Mouse (Mus musculus): ENCODE results near the gene Gm21887. TPM values are rescaled to one million over a fixed set of nuclear protein-coding genes. Genes with fewer than 3 reads are reported as not detected.
"Not testable (repeated sequence)": the region's sequence is repeated elsewhere in the genome, so short reads cannot be mapped to it uniquely, and the experiment has no call there.

Gm21887 gene
- total and polyA plus RNA-seq, 3 experiments, result 2.5 to 88.8 TPM; not detected in 1

DNA sequence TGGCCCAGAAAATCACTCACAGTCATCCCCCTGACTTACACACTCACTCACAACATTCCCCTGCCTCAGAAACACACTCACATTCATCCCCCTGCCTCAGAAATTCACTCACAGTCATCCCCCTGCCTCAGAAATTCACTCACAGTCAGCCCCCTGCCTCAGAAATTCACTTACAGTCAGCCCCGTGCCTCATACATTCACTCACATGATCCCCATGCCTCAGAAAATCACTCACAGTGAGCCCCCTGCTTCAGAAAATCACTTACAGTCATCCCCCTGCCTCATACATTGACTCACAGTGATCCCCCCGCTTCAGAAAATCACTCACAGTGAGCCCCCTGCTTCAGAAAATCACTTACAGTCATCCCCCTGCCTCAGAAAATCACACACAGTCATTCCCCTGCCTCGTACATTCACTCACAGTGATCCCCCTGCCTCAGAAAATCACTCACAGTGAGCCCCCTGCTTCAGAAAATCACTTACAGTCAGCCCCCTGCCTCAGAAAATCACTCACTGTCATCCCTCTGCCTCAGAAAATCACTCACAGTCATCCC, 2.7 kb upstream of the Gm21887 start:
- H3K9ac ChIP-seq (ENCODE audit: control insufficient read depth, low read depth, low read length, poor library complexity, severe bottlenecking), result not testable (repeated sequence)

DNA sequence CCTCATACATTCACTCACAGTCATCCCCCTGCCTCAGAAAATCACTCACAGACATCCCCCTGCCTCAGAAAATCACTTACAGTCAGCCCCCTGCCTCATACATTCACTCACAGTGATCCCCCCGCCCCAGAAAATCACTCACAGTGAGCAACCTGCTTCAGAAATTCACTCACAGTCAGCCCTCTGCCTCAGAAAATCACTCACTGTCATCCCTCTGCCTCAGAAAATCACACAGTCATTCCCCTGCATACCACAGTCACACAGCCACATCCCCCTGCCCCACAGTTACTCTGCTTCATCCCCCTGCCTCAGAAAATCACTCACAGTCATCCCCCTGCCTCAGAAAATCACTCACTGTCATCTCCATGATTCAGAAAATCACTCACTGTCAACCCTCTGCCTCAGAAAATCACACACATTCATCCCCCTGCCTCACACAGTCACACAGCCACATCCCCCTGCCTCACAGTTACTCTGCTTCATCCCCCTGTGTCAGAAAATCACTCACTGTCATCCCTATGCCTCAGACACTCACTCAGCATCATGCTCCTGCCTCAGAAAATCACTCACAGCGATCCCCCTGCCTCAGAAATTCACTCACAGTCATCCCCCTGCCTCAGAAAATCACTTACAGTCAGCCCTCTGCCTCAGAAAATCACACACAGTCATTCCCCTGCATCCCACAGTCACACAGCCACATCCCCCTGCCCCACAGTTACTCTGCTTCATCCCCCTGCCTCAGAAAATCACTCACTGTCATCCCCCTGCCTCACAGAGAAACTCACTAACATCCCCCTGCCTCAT, 1.9 kb upstream of the Gm21887 start:
- H3K27ac ChIP-seq (ENCODE audit: control insufficient read depth, low read depth, low read length); H3K4me3 ChIP-seq (ENCODE audit: control insufficient read depth in 1 of 2, insufficient read depth in 1 of 2, low read depth in 2 of 2, low read length in 2 of 2); H3K9ac ChIP-seq (ENCODE audit: control insufficient read depth, low read depth, low read length, poor library complexity, severe bottlenecking); H3K4me1 ChIP-seq (ENCODE audit: control insufficient read depth in 1 of 2, insufficient read depth in 2 of 2, low read length in 2 of 2); H3K9me3 ChIP-seq (replicated peaks; ENCODE audit: insufficient read depth, low read length); H3K36me3 ChIP-seq (ENCODE audit: control insufficient read depth in 1 of 2, insufficient read depth in 2 of 2, low read length in 2 of 2); H3K27me3 ChIP-seq (ENCODE audit: control insufficient read depth in 1 of 2, insufficient read depth in 2 of 2, low read length in 2 of 2); DNase-seq (ENCODE audit: low read depth, low spot score): not testable (repeated sequence)
- H3K79me2 ChIP-seq (ENCODE audit: control insufficient read depth, insufficient read depth, low read length, poor library complexity), result peaks cover 12% of the 10 kb centered on the region

More for the DNA sequence above, 2.7 kb upstream of the Gm21887 start:
- not testable (repeated sequence) for H3K36me3 ChIP-seq (ENCODE audit: control insufficient read depth in 1 of 2, insufficient read depth in 2 of 2, low read length in 2 of 2); H3K9me3 ChIP-seq (replicated peaks; ENCODE audit: insufficient read depth, low read length); H3K4me3 ChIP-seq (ENCODE audit: control insufficient read depth in 1 of 2, insufficient read depth in 1 of 2, low read depth in 2 of 2, low read length in 2 of 2); H3K27ac ChIP-seq (ENCODE audit: control insufficient read depth, low read depth, low read length); H3K27me3 ChIP-seq (ENCODE audit: control insufficient read depth in 1 of 2, insufficient read depth in 2 of 2, low read length in 2 of 2); DNase-seq (ENCODE audit: low read depth, low spot score); H3K4me1 ChIP-seq (ENCODE audit: control insufficient read depth in 1 of 2, insufficient read depth in 2 of 2, low read length in 2 of 2)
- H3K79me2 ChIP-seq (ENCODE audit: control insufficient read depth, insufficient read depth, low read length, poor library complexity), result peaks cover 12% of the 10 kb centered on the region

DNA sequence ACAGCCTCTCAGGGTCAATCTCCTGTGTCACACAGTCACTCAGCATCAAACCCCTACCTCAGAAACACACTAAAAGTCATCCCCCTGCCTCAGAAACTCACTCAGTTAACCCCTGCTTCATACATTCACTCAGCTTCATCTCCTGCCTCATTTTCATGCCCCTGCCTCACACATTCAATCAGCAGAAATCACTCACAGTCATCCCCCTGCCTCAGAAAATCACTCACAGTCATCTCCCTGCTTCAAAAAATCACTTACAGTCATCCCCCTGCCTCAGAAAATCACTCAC, 1.3 kb upstream of the Gm21887 start:
- H3K9ac ChIP-seq (ENCODE audit: control insufficient read depth, low read depth, low read length, poor library complexity, severe bottlenecking); H3K27me3 ChIP-seq (ENCODE audit: control insufficient read depth in 1 of 2, insufficient read depth in 2 of 2, low read length in 2 of 2); H3K27ac ChIP-seq (ENCODE audit: control insufficient read depth, low read depth, low read length): not testable (repeated sequence)

GRCm38 (mm10) chrX:170008584-170008983, 875 bp upstream of the Gm21887 start:
- not testable (repeated sequence) for H3K9ac ChIP-seq (ENCODE audit: control insufficient read depth, low read depth, low read length, poor library complexity, severe bottlenecking); H3K27ac ChIP-seq (ENCODE audit: control insufficient read depth, low read depth, low read length)

More for the DNA sequence above, 1.3 kb upstream of the Gm21887 start:
- not testable (repeated sequence) for H3K9me3 ChIP-seq (replicated peaks; ENCODE audit: insufficient read depth, low read length); H3K36me3 ChIP-seq (ENCODE audit: control insufficient read depth in 1 of 2, insufficient read depth in 2 of 2, low read length in 2 of 2); H3K4me1 ChIP-seq (ENCODE audit: control insufficient read depth in 1 of 2, insufficient read depth in 2 of 2, low read length in 2 of 2); H3K4me3 ChIP-seq (ENCODE audit: control insufficient read depth in 1 of 2, insufficient read depth in 1 of 2, low read depth in 2 of 2, low read length in 2 of 2)
- peaks cover 12% of the 10 kb centered on the region for H3K79me2 ChIP-seq (ENCODE audit: control insufficient read depth, insufficient read depth, low read length, poor library complexity)
- peak; percentile 51 for DNase-seq (ENCODE audit: low read depth, low spot score)

DNA sequence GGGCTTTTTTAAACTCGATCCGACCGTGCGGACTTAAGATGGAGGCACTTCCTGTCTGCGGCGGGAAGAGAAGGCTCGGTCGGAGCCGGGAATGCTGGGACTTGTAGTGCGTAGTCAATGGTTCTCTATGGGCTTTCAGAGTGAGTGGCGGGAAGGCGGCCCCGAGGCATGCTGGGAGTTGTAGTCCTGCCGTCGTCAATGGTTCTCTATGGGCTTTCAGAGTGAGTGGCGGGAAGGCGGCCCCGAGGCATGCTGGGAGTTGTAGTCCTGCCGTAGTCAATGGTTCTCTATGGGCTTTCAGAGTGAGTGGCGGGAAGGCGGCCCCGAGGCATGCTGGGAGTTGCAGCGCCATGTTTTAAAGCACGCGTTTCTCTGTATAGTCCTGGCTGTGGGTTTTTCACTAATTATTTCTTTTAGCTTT, 352 bp downstream of the Gm21887 start:
- not testable (repeated sequence) for H3K4me1 ChIP-seq (ENCODE audit: control insufficient read depth in 1 of 2, insufficient read depth in 2 of 2, low read length in 2 of 2); H3K9me3 ChIP-seq (replicated peaks; ENCODE audit: insufficient read depth, low read length); H3K36me3 ChIP-seq (ENCODE audit: control insufficient read depth in 1 of 2, insufficient read depth in 2 of 2, low read length in 2 of 2); H3K27me3 ChIP-seq (ENCODE audit: control insufficient read depth in 1 of 2, insufficient read depth in 2 of 2, low read length in 2 of 2)
- H3K4me3 ChIP-seq (ENCODE audit: control insufficient read depth in 1 of 2, insufficient read depth in 1 of 2, low read depth in 2 of 2, low read length in 2 of 2), result peak overlapping the region; percentile 25 to 58
- H3K9ac ChIP-seq (ENCODE audit: control insufficient read depth, low read depth, low read length, poor library complexity, severe bottlenecking), result peak overlapping the region; percentile 76
- H3K27ac ChIP-seq (ENCODE audit: control insufficient read depth, low read depth, low read length), result peak overlapping the region; percentile 88
- peaks cover 14% of the 10 kb centered on the region for H3K79me2 ChIP-seq (ENCODE audit: control insufficient read depth, insufficient read depth, low read length, poor library complexity)
- DNase-seq (ENCODE audit: low read depth, low spot score), result peak; percentile 100
- peak; percentile 93 for TF ChIP-seq TBP (IDR thresholded peaks at IDR 0.05; ENCODE audit: low read depth, low read length)
- 0 out of 2 replicates have a peak, but pooled peaks have one; percentile 64 for TF ChIP-seq UBTF (IDR thresholded peaks at IDR 0.05; ENCODE audit: borderline replicate concordance, insufficient read depth, low read depth, low read length)
- TF ChIP-seq POLR2AphosphoS5 (IDR thresholded peaks at IDR 0.05; ENCODE audit: borderline replicate concordance, low read depth, low read length), result peak; percentile 98
- peak in 1 of 2 experiments; percentile 82; a peak in 2 of 4 replicates for TF ChIP-seq POLR2A (IDR thresholded peaks at IDR 0.05; ENCODE audit: control insufficient read depth in 1 of 2, insufficient read depth in 1 of 2, low read depth in 1 of 2, low read length in 2 of 2, poor library complexity in 1 of 2)

More at GRCm38 (mm10) chrX:170008584-170008983, 875 bp upstream of the Gm21887 start:
- not testable (repeated sequence) for H3K27me3 ChIP-seq (ENCODE audit: control insufficient read depth in 1 of 2, insufficient read depth in 2 of 2, low read length in 2 of 2); H3K36me3 ChIP-seq (ENCODE audit: control insufficient read depth in 1 of 2, insufficient read depth in 2 of 2, low read length in 2 of 2); H3K4me3 ChIP-seq (ENCODE audit: control insufficient read depth in 1 of 2, insufficient read depth in 1 of 2, low read depth in 2 of 2, low read length in 2 of 2); H3K4me1 ChIP-seq (ENCODE audit: control insufficient read depth in 1 of 2, insufficient read depth in 2 of 2, low read length in 2 of 2); H3K9me3 ChIP-seq (replicated peaks; ENCODE audit: insufficient read depth, low read length)
- peak; percentile 55 for DNase-seq (ENCODE audit: low read depth, low spot score)
- H3K79me2 ChIP-seq (ENCODE audit: control insufficient read depth, insufficient read depth, low read length, poor library complexity), result peaks cover 12% of the 10 kb centered on the region

- H3K27ac ChIP-seq (ENCODE audit: control insufficient read depth, low read depth, low read length), result peak overlapping the region; percentile 30
- not testable (repeated sequence) for H3K27me3 ChIP-seq (ENCODE audit: control insufficient read depth in 1 of 2, insufficient read depth in 2 of 2, low read length in 2 of 2)
These were observed 1.4 kb downstream of the Gm21887 start for GRCm38 (mm10) chrX:170010581-170011528.

More at GRCm38 (mm10) chrX:170010581-170011528, 1.4 kb downstream of the Gm21887 start:
- peaks cover 14% of the 10 kb centered on the region for H3K79me2 ChIP-seq (ENCODE audit: control insufficient read depth, insufficient read depth, low read length, poor library complexity)
- DNase-seq (ENCODE audit: low read depth, low spot score), result peak; percentile 90
- not testable (repeated sequence) for H3K36me3 ChIP-seq (ENCODE audit: control insufficient read depth in 1 of 2, insufficient read depth in 2 of 2, low read length in 2 of 2); H3K9me3 ChIP-seq (replicated peaks; ENCODE audit: insufficient read depth, low read length); H3K4me1 ChIP-seq (ENCODE audit: control insufficient read depth in 1 of 2, insufficient read depth in 2 of 2, low read length in 2 of 2)
- peak overlapping the region; percentile 43 to 44 for H3K4me3 ChIP-seq (ENCODE audit: control insufficient read depth in 1 of 2, insufficient read depth in 1 of 2, low read depth in 2 of 2, low read length in 2 of 2)
- H3K9ac ChIP-seq (ENCODE audit: control insufficient read depth, low read depth, low read length, poor library complexity, severe bottlenecking), result peak overlapping the region; percentile 57

Measured in MEL (cell line).